Mouse (Mus musculus) forebrain, embryonic 11.5 days (tissue): ENCODE measurements around the gene Ccnd1. TPM values are rescaled to one million over a fixed set of nuclear protein-coding genes. Genes with fewer than 3 reads are reported as not detected.
"Not testable (repeated sequence)": the region's sequence is repeated elsewhere in the genome, so short reads cannot be mapped to it uniquely, and the experiment has no call there.

ENCODE experiments used
- ATAC-seq: fragments of 200-750 bp; cut with Nextera tagmentation; replicated peaks from 2 replicates; pipeline ENCODE4 v1.8.0; 2017; ENCODE audit warnings: moderate TSS enrichment; ENCODE audit not compliant: low FRiP score
- DNase-seq: peaks from one replicate; pipeline ENCODE4 v3.0.0-alpha.2; 2017; ENCODE audit warnings: low spot score
- H3K27ac ChIP-seq: fragments of 300-500 bp; sonication (generic); 2 replicates; pipeline ENCODE4 v1.5.1; 2014; ENCODE audit warnings: low read depth, low read length
- H3K27me3 ChIP-seq: fragments of 300-500 bp; sonication (generic); 2 replicates; pipeline ENCODE4 v1.6.1; 2014; ENCODE audit warnings: mild to moderate bottlenecking, low read length, mixed read lengths; ENCODE audit not compliant: control insufficient read depth, insufficient read depth
- H3K36me3 ChIP-seq: fragments of 300-500 bp; sonication (generic); 2 replicates; pipeline ENCODE4 v1.6.1; 2014; ENCODE audit warnings: mild to moderate bottlenecking, low read length, moderate library complexity, mixed read lengths; ENCODE audit not compliant: control insufficient read depth, insufficient read depth
- H3K4me1 ChIP-seq: fragments of 300-500 bp; sonication (generic); replicated peaks from 2 replicates; pipeline ENCODE4 v1.6.1; 2014; ENCODE audit warnings: low read length, mixed read lengths; ENCODE audit not compliant: control insufficient read depth, insufficient read depth
- H3K4me2 ChIP-seq: fragments of 300-500 bp; sonication (generic); 2 replicates; pipeline ENCODE4 v1.6.1; 2014; ENCODE audit warnings: low read depth, mild to moderate bottlenecking, low read length, moderate library complexity, mixed read lengths; ENCODE audit not compliant: severe bottlenecking
- H3K4me3 ChIP-seq: fragments of 300-500 bp; sonication (generic); 2 replicates; pipeline ENCODE4 v1.5.1; 2014; ENCODE audit warnings: low read depth, low read length
- H3K9ac ChIP-seq: fragments of 300-500 bp; sonication (generic); 2 replicates; pipeline ENCODE4 v1.6.1; 2014; ENCODE audit warnings: low read length
- H3K9me3 ChIP-seq: fragments of 300-500 bp; sonication (generic); 2 replicates; pipeline ENCODE4 v1.6.1; 2016; ENCODE audit warnings: low read length, mixed read lengths; ENCODE audit not compliant: control insufficient read depth
- WGBS: fragments of 180-500 bp; shearing (Covaris S2); extraction: QIAGEN DNeasy Blood & Tissue Kit; methylation state at CpG from one replicate; pipeline ENCODE4 v1.1.7; 2014; 5-methylcytosine and 5-hydroxymethylcytosine counted together
- polyA plus RNA-seq: library from polyadenylated mRNA; unstranded; fragments of >200 nt; fragmentation: Nextera tagmentation; extraction: Ambion mirVana; gene quantifications from 2 replicates; pipeline ENCODE4 v1.2.1, GENCODE M21; 2014

The Ccnd1 gene
- polyA plus RNA-seq, 1 experiment from 2014 or later = 238 TPM

- H3K9ac ChIP-seq = peak overlapping the region; percentile 20; the same call in 1 of the 2 replicates
- DNase-seq (peak; percentile 68), ATAC-seq (no peak)
- peak overlapping the region; percentile 88 for H3K27ac ChIP-seq
- 5% methylated on average over 4 of the region's 4 CpGs for WGBS
- peak overlapping the region; percentile 82 for H3K4me2 ChIP-seq
- no peaks in the 10 kb centered on the region; the same call in 1 of the 2 replicates for H3K36me3 ChIP-seq
- peaks cover 21% of the 10 kb centered on the region for H3K27me3 ChIP-seq
- H3K4me1 ChIP-seq = peaks cover 18% of the 10 kb centered on the region; the same call in 1 of the 2 replicates
- H3K9me3 ChIP-seq = no peaks in the 10 kb centered on the region
- H3K4me3 ChIP-seq = peak overlapping the region; percentile 49; the same call in 1 of the 2 replicates
These were observed 45.0 kb downstream of the Ccnd1 start for GRCm38 (mm10) chr7:144894706-144895105.

GRCm38 (mm10) chr7:144894191-144894590 lies 45.5 kb downstream of the Ccnd1 start:
- Histone ChIP-seq H3K36me3 (no peaks in the 10 kb centered on the region), H3K9ac (no peak overlapping the region; the same call in 1 of the 2 replicates), H3K27ac (no peak overlapping the region), H3K4me2 (no peak overlapping the region; the same call in 1 of the 2 replicates), H3K4me3 (no peak overlapping the region), H3K27me3 (peaks cover 23% of the 10 kb centered on the region), H3K9me3 (no peaks in the 10 kb centered on the region), H3K4me1 (peaks cover 19% of the 10 kb centered on the region; the same call in 1 of the 2 replicates)
- 2% methylated on average over 5 of the region's 5 CpGs for WGBS
- DNase-seq (peak; percentile 74), ATAC-seq (no peak)

- no peaks in the 10 kb centered on the region for H3K9me3 ChIP-seq
- no peak overlapping the region for H3K9ac ChIP-seq
- DNase-seq = no peak
- H3K27me3 ChIP-seq = peaks cover 22% of the 10 kb centered on the region
- ATAC-seq = no peak
- no peak overlapping the region for H3K4me3 ChIP-seq
- 60% methylated on average over 6 of the region's 6 CpGs for WGBS
- peaks cover 18% of the 10 kb centered on the region; the same call in 1 of the 2 replicates for H3K4me1 ChIP-seq
- H3K36me3 ChIP-seq = no peaks in the 10 kb centered on the region
- no peak overlapping the region for H3K4me2 ChIP-seq
- H3K27ac ChIP-seq = no peak overlapping the region
These were observed 47.4 kb downstream of the Ccnd1 start for GRCm38 (mm10) chr7:144892322-144892721.

- no peak for ATAC-seq
- Histone ChIP-seq H3K27ac (no peak overlapping the region), H3K9ac (no peak overlapping the region), H3K4me1 (peaks cover 15% of the 10 kb centered on the region; the same call in 1 of the 2 replicates), H3K4me2 (no peak overlapping the region), H3K4me3 (no peak overlapping the region), H3K27me3 (peaks cover 19% of the 10 kb centered on the region), H3K9me3 (no peaks in the 10 kb centered on the region), H3K36me3 (no peaks in the 10 kb centered on the region)
- DNase-seq = no peak
- WGBS = 85% methylated on average over 2 of the region's 2 CpGs
These were observed 47.9 kb downstream of the Ccnd1 start for GRCm38 (mm10) chr7:144891863-144892262.

- Histone ChIP-seq H3K27me3 (peaks cover 16% of the 10 kb centered on the region), H3K4me1 (peaks cover 12% of the 10 kb centered on the region; the same call in 1 of the 2 replicates)
- 93% methylated on average over 1 of the region's 1 CpGs for WGBS
- not testable (repeated sequence) for H3K9me3 ChIP-seq, H3K27ac ChIP-seq, H3K36me3 ChIP-seq, DNase-seq, H3K9ac ChIP-seq, H3K4me3 ChIP-seq, ATAC-seq, H3K4me2 ChIP-seq
These were observed 49.1 kb downstream of the Ccnd1 start for GRCm38 (mm10) chr7:144890661-144891060.

GRCm38 (mm10) chr7:144888564-144889299 lies 51.0 kb downstream of the Ccnd1 start:
- Histone ChIP-seq H3K4me1 (peaks cover 5% of the 10 kb centered on the region; the same call in 1 of the 2 replicates), H3K9ac (no peak overlapping the region), H3K4me2 (no peak overlapping the region), H3K27ac (no peak overlapping the region), H3K9me3 (no peaks in the 10 kb centered on the region), H3K4me3 (no peak overlapping the region), H3K27me3 (peaks cover 11% of the 10 kb centered on the region), H3K36me3 (no peaks in the 10 kb centered on the region)
- ATAC-seq (no peak), DNase-seq (no peak)
- WGBS = 6% methylated on average over 18 of the region's 18 CpGs

- Histone ChIP-seq H3K27me3 (peaks cover 11% of the 10 kb centered on the region), H3K4me3 (no peak overlapping the region), H3K4me2 (no peak overlapping the region), H3K27ac (no peak overlapping the region), H3K9ac (no peak overlapping the region), H3K9me3 (no peaks in the 10 kb centered on the region), H3K4me1 (peaks cover 5% of the 10 kb centered on the region; the same call in 1 of the 2 replicates), H3K36me3 (no peaks in the 10 kb centered on the region)
- ATAC-seq (no peak), DNase-seq (no peak)
- WGBS = 85% methylated on average over 2 of the region's 2 CpGs
These were observed 52.1 kb downstream of the Ccnd1 start for GRCm38 (mm10) chr7:144887672-144888071.

GRCm38 (mm10) chr7:144883106-144883505 lies 56.6 kb downstream of the Ccnd1 start:
- 60% methylated on average over 2 of the region's 2 CpGs for WGBS
- Histone ChIP-seq H3K27ac (no peak overlapping the region), H3K4me3 (no peak overlapping the region), H3K27me3 (no peaks in the 10 kb centered on the region), H3K9ac (no peak overlapping the region), H3K9me3 (no peaks in the 10 kb centered on the region), H3K4me1 (no peaks in the 10 kb centered on the region), H3K36me3 (no peaks in the 10 kb centered on the region), H3K4me2 (no peak overlapping the region)
- DNase-seq = no peak
- no peak for ATAC-seq
